Mouse (Mus musculus) ES-Bruce4 (cell line): ENCODE measurements around the gene Aim2. TPM values are rescaled to one million over a fixed set of nuclear protein-coding genes. Genes with fewer than 3 reads are reported as not detected.
"Not testable (repeated sequence)": the region's sequence is repeated elsewhere in the genome, so short reads cannot be mapped to it uniquely, and the experiment has no call there.

Experiments used
- H3K27ac ChIP-seq: 2 replicates; pipeline ENCODE4 v1.5.1; 2012; ENCODE audit warnings: low read length, inconsistent platforms; ENCODE audit not compliant: insufficient read depth
- H3K27me3 ChIP-seq: 2 replicates; pipeline ENCODE4 v1.6.1; 2012; ENCODE audit warnings: mild to moderate bottlenecking, low read length, inconsistent platforms; ENCODE audit not compliant: control insufficient read depth, poor library complexity, insufficient read depth, severe bottlenecking
- H3K36me3 ChIP-seq: 2 replicates; pipeline ENCODE4 v1.6.1; 2012; ENCODE audit warnings: inconsistent platforms, mild to moderate bottlenecking, low read length, moderate library complexity; ENCODE audit not compliant: control insufficient read depth, poor library complexity, insufficient read depth, severe bottlenecking
- H3K4me1 ChIP-seq: one replicate; pipeline ENCODE4 v1.8.1; 2011; ENCODE audit warnings: low read length; ENCODE audit not compliant: control insufficient read depth, insufficient read depth
- H3K4me3 ChIP-seq: 2 replicates; pipeline ENCODE4 v1.5.1; 2011; ENCODE audit warnings: low read depth, mild to moderate bottlenecking, low read length
- H3K9ac ChIP-seq: 2 replicates; pipeline ENCODE4 v1.6.1; 2012; ENCODE audit warnings: low read depth, mild to moderate bottlenecking, inconsistent platforms; ENCODE audit not compliant: poor library complexity, severe bottlenecking
- H3K9me3 ChIP-seq: replicated peaks from 2 replicates; pipeline ENCODE4 v1.6.1; 2012; ENCODE audit warnings: mild to moderate bottlenecking, low read length, inconsistent platforms; ENCODE audit not compliant: control insufficient read depth, poor library complexity, insufficient read depth, severe bottlenecking
- polyA plus RNA-seq: library from polyadenylated mRNA; stranded (reverse); fragments of >200 nt; gene quantifications from 2 replicates; pipeline ENCODE4 v1.2.4, GENCODE M21; 2011; ENCODE audit warnings: low read depth; ENCODE audit not compliant: missing spikeins, insufficient read depth, insufficient read length

The Aim2 gene
- polyA plus RNA-seq, 1 experiment: 49.8 TPM

DNA sequence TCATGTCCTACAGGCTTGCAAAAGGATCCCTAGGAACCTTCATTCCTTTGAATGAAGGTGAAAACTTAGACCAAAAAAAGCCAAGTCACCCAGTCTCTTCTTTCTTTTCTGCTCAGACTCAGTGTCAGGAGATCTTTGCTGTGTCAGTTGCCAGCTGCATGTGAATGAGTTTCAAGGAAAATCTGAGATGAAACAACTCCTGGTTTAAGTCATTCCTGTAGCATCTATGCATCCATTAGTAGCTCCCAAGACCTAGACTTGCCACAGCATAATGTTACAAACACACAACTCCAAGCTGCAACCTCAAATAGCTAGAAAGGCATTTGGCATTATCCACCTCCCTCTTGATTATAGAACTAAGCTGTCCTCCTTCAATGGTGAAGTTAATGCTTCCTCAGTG, 140.8 kb downstream of the Aim2 start:
- H3K4me3 ChIP-seq, H3K27ac ChIP-seq, H3K9me3 ChIP-seq, H3K36me3 ChIP-seq, H3K9ac ChIP-seq, H3K4me1 ChIP-seq, H3K27me3 ChIP-seq: not testable (repeated sequence)

DNA sequence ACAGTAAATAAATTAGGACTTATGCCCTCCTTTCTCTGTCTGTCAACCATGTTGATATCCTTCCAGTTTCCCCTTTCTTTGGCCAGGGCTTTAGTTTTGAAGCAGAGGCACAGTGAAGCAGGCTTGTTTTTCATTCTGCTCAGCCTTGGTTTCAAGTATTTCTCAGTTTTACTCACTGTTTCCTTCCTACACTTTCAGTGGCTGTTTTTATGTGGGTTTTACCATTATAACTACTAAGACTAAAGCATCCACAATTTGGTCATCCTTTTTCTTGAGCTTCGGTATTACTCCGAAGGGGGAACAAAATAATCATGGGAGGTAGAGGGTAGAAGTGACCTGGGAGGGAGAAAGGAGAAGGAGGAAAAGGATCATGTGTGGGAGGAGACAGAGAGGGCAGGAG, 159.9 kb downstream of the Aim2 start:
- not testable (repeated sequence) for H3K9ac ChIP-seq, H3K4me3 ChIP-seq, H3K4me1 ChIP-seq, H3K36me3 ChIP-seq, H3K27me3 ChIP-seq, H3K27ac ChIP-seq, H3K9me3 ChIP-seq

Other genes starting within 250 kb of the Aim2 start
- gene Olfr1408, start 213.5 kb upstream of the Aim2 start, polyA plus RNA-seq: not detected in 2 replicates
- gene Olfr1406, start 160.2 kb upstream of the Aim2 start, polyA plus RNA-seq: not detected in 2 replicates
- gene Olfr218, start 153.1 kb upstream of the Aim2 start, polyA plus RNA-seq: not detected in 2 replicates
- gene Olfr1404, start 138.5 kb upstream of the Aim2 start, polyA plus RNA-seq: not detected in 2 replicates
- not detected in 2 replicates for gene Fcer1a, start 123.7 kb upstream of the Aim2 start, polyA plus RNA-seq
- gene Olfr418, start 84.9 kb upstream of the Aim2 start, polyA plus RNA-seq: not detected in 2 replicates
- not detected in 2 replicates for gene Mptx2, start 73.1 kb upstream of the Aim2 start, polyA plus RNA-seq
- not detected in 2 replicates for gene Ackr1, start 17.1 kb upstream of the Aim2 start, polyA plus RNA-seq
- 0.44 and 0.70 TPM in 2 replicates for gene Cadm3, start 16.8 kb downstream of the Aim2 start, polyA plus RNA-seq
- not detected in 2 replicates for gene Ifi206, start 140.2 kb downstream of the Aim2 start, polyA plus RNA-seq
- gene Ifi214, start 185.1 kb downstream of the Aim2 start, polyA plus RNA-seq: not detected in 2 replicates
- gene Ifi213, start 248.4 kb downstream of the Aim2 start, polyA plus RNA-seq: not detected in 2 replicates